Mouse (Mus musculus): Measurements from ENCODE around the gene Ogfod2. TPM values are rescaled to one million over a fixed set of nuclear protein-coding genes. Genes with fewer than 3 reads are reported as not detected.

Ogfod2 gene
- total RNA-seq, 2 experiments from 2014 or later, result 10.0 to 10.4 TPM

- no peak for DNase-seq
Measured at GRCm38 (mm10) chr5:124093852-124094604, 18.1 kb upstream of the Ogfod2 start.

- no peak for DNase-seq
Measured at GRCm38 (mm10) chr5:124095077-124095581, 17.0 kb upstream of the Ogfod2 start.

GRCm38 (mm10) chr5:124095596-124096232, 16.4 kb upstream of the Ogfod2 start, which contains the start of gene Abcb9:
TSS of gene Abcb9 (minus strand) at chr5:124095798.
- DNase-seq, result peak; percentile 98

DNA sequence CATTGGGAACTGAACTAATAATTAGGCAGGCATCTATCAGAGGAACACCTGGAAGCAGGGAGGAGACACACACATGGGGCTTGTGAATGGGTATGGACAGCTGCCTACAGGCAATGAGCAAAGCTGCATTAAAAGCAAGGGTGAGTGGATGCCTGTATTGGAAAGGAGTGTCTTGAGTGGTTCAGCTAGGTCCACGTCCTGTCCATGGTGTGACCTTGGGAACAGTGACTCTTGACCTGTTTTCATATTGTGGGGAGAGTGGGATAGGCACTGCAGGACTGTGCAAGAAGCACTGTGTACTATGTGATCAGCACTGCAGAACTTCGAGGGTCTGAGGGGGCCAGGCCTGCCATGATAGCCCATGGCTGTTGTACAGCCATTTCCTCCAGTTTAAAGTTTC, 13.2 kb upstream of the Ogfod2 start:
- DNase-seq, result no peak

GRCm38 (mm10) chr5:124100128-124101044, 11.7 kb upstream of the Ogfod2 start:
- DNase-seq, result no peak

GRCm38 (mm10) chr5:124102326-124102725, 9.8 kb upstream of the Ogfod2 start:
- no peak for DNase-seq

- no peak for DNase-seq
Measured at GRCm38 (mm10) chr5:124103020-124103419, 9.1 kb upstream of the Ogfod2 start.

- no peak for DNase-seq
Measured at GRCm38 (mm10) chr5:124103552-124103951, 8.5 kb upstream of the Ogfod2 start.

- DNase-seq, result no peak
Measured at GRCm38 (mm10) chr5:124111077-124111741, 888 bp upstream of the Ogfod2 start.

DNA sequence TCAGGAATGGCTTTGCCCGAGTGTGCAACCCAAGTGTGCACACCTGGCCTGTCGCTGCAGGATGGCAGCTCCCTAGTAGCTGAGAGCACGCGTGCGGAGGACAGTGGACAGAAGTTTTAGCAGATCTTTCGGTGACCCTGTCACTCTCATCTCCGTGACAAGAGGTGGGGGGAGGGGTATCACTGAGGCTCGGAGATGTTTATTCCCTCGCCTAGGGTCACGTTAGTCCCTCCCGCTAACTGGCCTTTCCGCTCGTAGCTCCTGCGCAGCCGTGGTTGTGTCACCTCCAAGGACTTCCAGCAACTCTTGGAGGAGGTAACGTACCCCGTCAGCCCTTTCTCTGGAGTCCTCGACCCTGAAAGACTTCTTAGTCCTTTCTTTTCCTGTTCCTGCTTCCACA, 434 bp downstream of the Ogfod2 start:
- no peak for DNase-seq

GRCm38 (mm10) chr5:124113030-124113429, 933 bp downstream of the Ogfod2 start:
- no peak for DNase-seq

DNA sequence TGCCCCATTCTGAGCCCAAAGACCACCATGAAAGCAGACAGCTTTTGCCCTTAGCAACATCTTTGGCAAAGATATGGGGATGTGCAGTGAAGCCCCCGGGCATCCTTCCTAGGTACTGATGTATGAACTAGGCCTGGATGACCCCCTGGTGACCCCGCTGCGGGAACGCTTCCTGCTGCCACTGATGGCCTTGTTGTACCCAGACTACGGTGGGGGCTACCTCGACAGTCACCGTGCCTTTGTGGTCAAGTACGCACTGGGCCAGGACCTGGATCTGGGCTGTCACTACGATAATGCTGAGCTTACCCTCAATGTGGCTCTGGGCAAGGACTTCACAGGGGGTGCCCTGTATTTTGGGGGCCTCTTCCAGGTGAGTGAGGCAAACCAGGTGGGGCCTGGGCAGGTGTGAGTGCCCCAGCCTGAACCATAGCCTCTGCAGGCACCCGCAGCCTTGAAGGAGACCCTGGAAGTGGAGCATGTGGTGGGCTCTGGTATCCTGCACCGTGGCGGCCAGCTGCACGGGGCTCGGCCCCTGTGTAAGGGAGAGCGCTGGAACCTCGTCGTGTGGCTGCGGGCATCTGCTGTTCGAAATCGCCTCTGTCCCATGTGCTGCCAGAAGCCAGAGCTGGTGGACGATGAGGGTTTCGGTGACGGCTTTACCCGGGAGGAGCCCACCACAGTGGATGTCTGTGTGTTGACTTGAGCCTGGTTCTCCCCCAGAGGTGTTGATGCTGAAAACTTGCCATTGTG, 2.4 kb downstream of the Ogfod2 start:
- DNase-seq, result no peak

DNA sequence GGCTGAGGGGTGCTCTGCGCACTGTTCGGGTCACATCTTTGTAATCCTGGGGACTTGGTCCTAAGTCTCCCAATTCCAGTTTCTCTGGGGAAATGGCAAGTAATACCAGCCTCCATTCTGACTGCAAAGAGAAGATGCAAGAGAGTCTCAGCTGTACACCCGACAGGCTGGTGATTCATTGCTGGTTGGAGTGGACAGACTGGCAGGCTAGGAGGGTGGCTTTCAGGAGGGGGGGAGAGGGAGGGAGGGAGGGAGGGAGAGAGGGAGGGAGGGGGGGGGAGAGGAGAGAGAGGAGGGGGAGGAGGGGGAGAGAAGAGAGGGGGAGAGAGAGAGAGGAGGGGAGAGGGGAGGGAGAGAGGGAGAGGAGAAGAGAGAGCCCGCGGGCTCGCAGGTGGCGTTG, 3.4 kb downstream of the Ogfod2 start:
- DNase-seq, result no peak

DNA sequence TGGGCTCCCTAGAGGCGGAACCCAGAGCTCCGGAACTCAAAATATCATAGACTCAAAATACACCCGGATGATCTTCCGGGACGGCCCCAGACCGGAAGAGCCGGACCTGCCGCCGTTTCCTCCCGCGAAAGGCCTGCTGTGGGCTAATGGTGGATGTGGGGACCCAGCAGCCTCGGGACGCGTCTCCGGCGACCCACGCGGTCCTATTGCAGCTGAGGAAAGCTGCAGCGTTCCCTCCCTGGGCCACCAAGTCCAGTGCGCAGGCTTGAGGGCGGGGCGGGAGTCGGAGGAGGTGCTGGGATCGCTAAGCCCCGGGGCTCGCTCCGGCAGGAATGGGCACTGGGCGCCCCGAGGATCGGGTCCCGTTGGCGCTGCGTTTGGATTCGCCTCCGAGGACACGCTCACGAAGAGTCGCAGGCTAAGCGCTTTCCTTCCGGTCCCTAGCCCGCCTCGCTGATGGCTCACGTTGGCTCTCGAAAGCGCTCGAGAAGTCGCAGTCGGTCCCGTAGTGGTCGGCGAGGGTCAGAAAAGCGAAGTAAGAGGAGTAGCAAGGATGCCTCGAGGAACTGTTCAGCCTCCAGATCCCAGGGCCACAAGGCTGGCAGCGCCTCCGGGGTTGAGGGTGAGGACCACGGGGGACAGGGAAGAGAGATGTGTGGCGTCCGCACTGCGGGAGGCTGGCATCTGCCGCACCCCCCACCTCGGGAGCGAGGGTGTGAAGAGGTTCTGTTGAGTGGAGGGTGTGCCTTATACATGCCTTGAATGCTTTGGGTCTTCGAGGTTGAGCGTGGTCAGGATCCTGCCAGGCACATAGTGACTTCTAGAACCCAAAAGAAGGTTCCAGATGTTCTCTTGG, 4.1 kb downstream of the Ogfod2 start, which contains the start of gene Arl6ip4:
TSS of gene Arl6ip4 (plus strand) at position 100 of the 856 bp plus-strand sequence.
- DNase-seq, result peak; percentile 64

DNA sequence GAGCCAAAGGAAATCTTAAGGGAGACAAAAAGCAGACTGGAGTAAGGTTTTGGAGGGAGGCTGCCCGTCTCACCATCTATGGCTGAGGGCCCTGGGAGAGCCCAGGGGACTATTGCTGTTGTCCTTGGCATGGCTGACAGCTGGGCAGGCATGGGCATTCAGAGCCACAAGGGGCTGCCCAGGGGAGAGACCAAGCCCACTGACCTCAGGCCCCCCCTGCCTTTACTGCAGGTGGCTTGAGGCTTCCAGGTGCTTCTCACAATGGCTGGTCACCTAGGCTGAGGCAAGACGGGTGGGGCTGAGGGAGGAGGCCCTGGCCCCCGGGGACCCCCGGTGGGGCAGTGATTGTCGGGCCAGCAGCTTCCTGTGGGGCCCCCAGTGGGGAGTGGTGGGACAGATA, 7.1 kb downstream of the Ogfod2 start:
- no peak for DNase-seq

DNA sequence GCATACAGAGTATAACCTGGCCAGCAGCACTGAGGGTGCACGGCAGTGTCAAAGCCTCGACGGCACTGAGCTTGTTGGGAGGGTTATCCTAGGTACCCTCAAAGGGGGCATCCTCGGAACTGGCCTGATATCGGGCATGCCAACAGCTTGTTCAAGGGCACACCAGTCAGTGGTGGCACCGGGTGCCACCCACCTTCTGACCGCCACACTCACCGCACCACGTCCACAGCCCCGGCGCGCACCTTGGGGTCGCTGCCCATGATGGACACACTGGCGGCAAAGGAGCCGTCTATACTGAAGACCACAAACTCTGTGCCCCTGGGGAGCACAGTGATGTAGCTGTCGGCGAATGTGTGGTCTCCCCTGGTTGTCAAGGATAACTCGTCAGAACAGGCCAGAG, 10.3 kb downstream of the Ogfod2 start:
- no peak for DNase-seq

GRCm38 (mm10) chr5:124125093-124125492, 13.0 kb downstream of the Ogfod2 start:
- no peak for DNase-seq

DNA sequence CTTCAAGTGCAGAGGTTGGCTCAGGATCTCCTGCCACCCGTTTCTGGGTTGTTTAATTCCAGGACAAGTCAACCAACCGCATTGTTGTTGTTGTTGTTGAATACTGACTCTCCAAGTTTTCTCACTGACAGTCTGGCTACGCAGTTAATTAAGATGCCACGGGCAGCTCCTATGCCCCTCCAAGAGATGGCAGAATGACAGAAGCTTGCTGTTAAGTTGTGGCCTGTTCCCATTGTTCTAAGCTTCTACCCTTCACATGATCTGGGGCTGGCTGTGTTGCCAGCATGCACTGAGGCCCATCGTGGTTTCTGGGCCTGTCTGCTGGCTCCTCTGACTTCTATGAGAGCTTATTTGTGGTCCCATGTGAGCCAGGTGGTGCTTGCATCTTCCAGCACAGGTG, 22.2 kb downstream of the Ogfod2 start:
- DNase-seq, result no peak

DNA sequence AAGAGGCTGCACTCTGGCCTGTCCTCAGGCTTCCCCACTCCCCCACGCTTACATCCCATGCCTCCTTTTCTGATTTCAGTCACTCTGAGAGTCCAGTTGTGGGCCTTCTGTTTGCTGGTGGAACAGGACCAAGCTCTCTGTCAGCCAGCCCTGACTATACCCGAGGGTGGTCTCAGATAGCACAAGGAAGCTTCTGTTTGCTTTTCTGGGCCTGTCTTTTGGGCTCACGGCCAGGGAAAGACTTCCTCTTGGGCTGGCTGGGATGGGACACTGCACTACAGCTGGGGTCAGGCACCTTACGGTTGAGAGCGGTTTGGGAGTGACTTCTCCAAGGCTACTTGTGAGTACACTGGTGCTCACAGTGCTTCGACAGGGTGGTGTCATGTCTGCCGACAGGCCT, 26.0 kb downstream of the Ogfod2 start:
- DNase-seq, result no peak

DNA sequence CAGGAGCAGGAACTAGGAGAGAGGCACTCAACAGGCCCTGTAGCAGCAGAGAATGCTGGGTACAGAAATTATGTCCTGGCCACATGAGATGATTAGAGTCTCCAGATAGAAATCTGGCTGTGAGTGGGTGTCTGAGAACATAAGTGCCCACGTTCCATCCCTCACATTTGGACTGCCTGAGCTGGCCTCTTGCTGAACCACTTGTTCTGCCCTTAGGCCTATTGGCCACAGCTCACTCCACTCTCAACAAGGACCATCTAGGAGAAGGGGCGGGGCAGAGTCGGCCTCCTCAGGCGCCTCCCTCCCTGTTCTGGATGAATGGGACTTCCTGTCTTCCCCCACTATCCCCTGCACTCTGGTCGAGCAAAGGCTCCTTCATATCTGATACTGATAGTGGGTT, 36.9 kb downstream of the Ogfod2 start:
- DNase-seq, result no peak
